Mouse (Mus musculus): ENCODE measurements at regions not wholly inside any gene's neighbourhood (a gene's known extent, or its start where the extent isn't known, plus 50 kb on each side); places are given as distances from the start of the nearest gene placed in this dataset.
"Not testable (repeated sequence)": the region's sequence is repeated elsewhere in the genome, so short reads cannot be mapped to it uniquely, and the experiment has no call there.

DNA sequence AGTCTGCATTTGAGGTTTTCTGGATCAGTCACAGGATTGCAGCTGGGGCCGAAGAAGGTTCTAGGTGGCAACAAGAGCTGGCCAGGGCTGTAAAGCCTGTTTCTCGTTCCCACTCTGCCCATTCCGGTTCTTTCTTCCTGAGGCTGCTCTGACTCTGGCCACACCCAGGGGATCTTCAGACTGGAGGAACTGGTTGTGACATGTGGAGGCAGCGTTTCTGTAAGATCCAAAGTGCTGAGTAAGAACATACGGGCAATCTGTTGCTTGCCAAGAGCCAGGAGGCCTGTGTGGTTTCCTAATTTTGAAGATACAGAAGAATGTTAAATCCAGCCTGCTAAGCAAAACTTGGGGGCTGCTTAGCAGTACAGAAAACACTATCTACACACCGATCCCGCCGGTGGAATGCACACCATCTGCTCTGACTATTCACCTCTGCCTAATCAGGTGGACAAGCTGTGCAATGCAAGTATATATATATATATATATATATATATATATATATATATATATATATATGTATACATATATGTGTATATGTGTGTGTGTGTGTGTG lies 99.3 kb upstream of the Bmp2k start:
- peak; percentile 18 for DNase-seq

DNA sequence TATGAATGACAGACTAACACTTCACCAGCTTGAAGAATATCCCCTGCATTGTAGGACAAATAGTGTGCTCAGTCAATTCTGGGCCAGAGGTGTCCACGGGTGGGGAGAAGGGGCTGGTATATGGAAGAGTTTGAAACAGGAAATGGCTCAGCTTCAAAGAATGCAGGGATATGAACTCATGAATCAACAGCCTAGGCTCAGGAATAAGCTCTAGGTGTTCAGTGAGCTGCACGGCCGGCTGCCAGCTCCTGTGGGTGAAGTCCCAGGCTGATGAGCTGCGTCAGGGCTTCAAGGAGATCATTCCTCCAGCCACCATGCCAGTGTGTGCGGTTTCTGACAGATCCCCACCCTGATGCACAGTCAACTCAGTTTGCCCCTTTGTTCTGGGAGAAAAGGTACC lies 98.8 kb upstream of the Bmp2k start:
- DNase-seq: no peak

DNA sequence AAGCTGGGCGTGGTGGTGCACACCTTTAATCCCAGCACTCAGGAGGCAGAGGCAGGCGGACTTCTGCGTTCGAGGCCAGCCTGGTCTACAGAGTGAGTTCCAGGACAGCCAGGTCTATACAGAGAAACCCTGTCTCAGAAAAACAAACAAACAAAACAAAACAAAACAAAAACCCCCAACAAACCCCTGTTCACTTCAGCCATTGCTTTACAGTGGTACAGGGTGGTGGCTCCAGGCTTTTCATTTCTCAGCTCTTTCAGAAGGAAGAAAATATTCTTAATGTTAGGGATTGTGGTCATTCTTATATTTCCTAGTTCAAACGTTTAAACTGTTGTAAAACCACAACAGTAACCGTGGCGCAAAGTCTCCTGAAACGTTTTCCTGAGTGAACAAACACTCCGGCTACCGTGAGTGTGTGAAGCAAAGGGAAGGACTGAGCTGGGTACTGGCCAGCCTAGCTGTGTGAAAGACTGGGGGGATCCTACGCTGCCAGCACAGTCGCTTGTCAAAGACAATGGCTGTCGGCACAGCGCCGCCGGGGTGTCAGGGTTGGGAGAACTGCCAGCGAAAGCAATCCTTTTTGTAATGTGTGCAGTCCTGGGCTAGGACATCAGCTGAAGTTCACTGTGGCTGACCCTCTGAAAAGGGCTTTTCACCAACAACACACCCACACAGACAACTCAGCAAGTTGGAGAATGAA lies 91.8 kb upstream of the Bmp2k start:
- DNase-seq: peak; percentile 30

DNA sequence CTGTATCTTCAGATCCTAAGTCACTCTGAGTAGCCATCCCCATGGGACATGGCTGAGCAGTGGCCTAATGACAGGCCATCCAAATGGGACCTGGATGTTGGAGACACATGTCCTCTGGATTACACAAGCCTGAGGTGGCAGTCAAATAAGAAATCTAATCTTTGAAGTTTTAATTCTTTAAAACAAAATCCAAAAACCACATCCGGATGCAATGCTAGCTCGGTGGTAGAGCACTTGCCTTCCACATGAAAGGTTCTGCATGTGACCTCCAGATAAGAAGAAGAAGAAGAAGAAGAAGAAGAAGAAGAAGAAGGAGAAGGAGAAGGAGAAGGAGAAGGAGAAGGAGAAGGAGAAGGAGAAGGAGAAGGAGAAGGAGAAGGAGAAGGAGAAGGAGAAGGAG lies 89.1 kb upstream of the Bmp2k start:
- DNase-seq: not testable (repeated sequence)

DNA sequence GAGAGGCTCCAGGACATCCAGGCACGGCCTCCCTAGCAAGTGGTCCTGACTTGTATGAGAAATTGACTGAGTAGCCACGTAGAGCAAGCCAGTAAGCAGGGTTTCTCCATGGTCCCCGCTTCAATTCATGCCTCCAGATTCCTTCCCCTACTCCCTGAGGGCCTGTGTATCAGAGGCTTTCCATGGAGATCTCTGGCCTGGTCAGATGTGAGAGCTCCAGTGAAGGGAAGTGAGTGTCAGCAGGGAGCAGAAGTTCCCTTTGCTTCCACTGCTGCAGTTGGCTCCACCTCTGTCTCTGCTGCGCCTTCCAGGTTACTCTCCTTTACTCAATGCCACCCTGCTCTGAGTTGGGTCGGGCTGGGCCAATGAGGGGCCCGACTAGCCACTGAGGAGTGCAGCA lies 88.3 kb upstream of the Bmp2k start:
- DNase-seq: no peak

DNA sequence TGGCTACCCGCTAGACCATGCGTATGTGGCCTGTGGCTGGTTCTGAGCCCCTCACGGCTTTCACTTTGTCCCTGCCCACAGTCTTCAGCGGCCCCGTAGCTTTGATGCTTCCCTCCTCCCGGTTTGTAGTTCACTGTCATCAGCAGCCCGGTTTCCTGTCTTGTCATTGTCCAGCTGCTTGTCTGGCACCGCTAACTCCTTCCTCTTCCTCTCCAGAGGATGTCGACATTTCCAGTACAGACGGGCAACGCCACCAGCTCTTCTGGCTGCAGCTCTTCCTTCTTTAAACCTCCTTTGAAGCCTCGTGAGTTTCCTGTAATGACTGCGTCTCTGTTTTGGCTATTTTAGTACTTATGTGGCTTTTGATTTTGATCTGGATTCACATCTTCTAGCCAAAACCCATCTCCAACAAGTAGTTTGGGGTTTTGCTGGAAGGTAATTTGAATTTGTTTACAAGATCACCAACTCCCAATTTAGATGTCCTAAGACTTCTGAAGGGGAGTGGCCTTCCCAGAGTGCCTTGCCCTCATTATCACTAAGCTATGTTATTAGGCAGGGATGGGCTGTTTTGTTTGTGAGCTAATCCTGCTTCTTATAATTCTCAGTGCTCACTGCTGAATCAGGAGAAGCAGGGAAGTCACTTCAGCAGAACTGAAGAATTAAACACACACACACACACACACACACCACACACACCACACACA lies 85.8 kb upstream of the Bmp2k start:
- DNase-seq: peak; percentile 15

DNA sequence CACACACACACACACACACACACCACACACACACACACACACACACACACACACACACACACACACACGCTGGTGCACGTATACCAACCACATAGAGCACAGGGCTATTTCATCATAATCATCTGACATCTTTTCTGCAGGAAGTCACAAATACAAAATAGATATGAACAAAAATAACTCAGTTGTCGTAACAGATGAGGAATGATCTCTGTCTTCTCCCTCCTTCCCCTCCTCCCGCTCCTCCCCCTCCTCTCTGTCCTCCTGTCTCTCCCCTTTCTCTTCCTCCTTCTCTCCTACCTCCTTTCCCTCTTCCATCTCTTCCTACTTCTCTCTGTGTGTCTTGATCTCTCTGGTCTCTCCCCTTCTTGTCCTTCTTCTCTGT lies 85.2 kb upstream of the Bmp2k start:
- DNase-seq: no peak

DNA sequence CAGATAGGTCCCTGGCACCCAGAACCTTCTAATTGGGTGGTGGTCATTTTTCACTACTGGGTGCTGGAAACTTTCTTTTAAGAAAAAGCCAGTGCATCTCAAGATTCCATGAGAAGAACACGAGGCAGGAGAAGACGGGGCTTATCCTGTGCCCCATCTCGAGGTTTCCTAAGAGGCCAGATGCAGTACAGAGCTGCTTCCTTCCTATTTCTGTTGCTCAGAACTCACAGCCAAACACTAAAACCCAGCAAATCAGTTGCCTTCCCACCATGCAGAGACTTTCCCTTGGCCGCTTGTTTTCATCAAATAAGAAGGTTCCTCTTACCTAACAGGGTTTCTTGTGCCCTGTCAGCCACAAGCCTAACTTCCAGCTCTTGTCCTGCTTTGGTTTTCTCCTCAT lies 84.7 kb upstream of the Bmp2k start:
- DNase-seq: no peak

DNA sequence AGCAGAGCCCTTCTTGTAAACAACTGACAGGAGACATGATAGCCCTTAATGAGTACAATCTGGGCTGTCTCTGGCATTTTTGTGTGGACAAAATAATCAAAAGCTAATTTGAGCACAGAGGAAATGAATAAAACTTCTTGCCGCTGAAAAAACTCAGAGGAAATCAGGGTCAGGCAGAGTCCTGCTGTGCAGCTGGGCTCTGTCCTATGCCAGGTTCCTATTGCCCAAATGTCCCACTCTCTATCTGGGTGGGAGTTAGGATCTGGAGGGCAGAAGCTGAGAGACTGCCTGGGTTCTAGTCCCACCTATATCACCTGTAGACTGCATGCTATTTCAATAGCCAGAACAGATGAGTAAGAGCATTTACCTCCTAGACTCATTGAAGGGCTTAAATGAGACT lies 83.8 kb upstream of the Bmp2k start:
- no peak for DNase-seq

DNA sequence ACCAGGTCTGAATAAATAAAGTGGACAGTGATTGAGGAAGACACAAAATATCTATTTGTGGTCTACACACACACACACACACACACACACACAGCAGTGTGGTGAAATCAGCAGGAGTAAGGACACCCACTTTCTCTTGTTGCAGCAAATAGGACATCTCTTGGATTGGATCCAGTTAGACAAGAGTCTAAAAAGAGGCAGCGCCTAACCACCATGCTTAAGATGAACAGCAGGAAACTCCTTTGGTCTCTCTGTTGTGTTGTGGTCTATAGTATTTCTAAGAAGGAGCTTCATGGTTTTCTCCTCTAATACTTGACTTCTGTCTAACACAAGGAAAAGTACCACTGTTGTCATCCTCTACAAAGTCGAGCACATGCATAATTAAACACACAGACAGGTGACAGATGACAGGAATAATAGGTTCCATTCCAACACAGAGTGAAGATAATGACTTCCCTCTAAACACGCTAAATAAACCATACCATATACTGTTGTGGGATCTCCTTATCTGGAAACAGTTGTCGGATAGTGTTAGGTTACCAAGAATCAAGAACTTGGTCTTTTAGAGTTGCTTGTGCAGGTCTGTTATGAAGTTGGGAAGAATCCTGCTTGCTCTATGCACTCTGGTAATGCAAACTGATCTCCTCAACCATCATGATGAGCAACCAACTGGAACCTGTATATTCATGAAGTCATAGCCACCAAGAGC lies 82.6 kb upstream of the Bmp2k start:
- no peak for DNase-seq

DNA sequence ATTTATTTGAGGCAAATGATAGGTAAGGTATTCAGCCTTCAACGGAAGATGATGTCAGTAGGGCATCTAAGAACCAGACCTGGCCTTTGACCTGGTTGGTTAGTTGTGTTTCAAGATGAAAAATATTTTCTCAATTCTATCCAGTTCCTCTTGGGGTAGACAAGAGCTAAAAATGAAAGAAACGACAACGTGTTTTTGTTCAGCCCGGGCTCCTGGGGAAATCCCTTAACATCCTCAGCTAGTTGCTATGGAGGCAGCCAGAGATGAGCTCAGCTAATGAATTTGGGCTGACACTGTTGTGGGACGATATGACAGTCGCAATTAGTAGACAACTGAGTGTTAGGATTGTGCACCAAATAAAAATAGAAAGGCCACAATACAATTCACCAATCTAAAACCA lies 80.6 kb upstream of the Bmp2k start:
- no peak for DNase-seq

DNA sequence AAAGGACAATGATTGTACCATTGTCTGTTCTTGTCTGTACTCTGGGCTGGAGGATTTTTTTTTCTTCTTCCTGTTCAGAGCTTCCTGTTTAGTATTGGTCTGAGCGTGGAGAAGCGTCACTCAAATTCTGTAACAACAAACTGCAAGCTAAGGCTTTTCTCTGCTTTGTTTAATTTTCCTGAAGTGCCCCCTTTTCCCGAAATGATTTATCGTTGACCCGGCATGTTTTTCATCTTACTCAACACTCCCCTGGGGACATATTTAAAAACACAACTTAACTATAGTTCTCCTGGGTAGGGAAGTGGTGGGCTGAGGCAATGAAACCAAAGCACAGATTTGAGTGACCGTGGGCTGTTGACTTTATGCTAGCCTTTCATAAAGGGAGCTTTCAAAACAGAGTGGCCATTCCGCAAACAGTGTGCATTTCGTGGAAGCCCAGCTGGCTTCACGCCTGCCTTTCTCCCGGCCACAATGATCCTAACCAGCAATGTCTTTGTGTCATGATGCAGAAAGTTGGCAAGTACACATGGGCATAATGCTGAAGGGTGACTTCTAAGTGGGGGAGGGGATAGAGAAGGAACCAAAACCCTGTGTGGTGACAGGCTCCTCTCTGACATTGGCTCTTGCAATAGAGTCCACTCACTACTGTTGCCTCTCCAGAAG lies 79.8 kb upstream of the Bmp2k start:
- DNase-seq: peak; percentile 44

DNA sequence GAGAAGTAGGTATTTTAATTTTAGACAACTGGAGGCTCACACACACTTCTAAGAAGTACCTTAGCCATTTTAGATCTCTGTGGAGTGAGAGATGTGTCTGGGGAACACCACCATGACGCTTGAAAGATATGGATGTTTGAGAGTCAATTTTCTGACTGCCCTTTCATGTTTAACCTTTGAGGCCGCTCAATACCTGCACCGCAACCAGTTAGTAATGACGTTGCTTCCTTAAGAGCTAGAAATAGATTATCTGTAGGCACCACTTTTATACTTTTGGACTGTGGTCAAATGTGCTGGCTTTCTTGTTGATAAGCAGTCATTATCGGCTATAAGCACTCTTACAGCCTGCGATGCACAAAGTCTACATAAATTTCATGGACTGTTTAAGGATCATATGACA lies 78.3 kb upstream of the Bmp2k start:
- no peak for DNase-seq

DNA sequence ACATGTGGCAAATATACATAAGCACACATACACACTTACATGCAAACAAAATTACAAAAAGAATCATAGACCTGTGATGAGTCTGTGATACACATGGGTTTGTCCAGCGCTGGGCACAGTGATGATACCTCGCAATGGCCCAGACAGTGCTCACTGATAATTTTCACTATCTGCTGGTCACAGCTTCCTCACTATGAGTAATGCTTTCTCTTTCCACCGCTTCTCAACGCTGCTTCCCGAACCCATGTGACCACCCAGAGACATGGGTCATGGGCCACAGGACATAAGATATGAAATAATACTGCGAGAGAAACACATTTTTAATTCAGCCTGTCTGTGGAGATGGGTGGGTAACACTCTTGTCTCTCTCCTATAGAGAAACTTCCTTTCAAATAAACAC lies 76.5 kb upstream of the Bmp2k start:
- no peak for DNase-seq

DNA sequence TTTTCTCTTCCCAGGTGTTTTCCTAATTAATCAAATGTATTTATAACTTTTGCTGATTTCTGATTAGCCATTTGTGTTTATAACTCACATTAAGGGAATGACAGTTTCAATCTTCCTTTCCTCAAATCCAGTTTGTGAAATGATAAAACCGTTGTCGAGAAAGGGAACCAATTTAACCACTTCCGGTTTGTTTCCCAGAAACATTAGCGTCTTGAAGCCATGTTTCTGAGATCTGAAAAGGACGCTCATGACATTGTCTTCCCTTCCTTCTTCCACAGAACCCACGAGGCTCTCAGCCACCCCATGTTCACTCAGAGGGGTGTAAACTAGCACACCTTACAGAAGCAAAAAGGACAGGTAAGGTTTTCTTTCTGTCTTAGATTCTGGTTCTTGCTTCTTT lies 76.0 kb upstream of the Bmp2k start:
- no peak for DNase-seq

DNA sequence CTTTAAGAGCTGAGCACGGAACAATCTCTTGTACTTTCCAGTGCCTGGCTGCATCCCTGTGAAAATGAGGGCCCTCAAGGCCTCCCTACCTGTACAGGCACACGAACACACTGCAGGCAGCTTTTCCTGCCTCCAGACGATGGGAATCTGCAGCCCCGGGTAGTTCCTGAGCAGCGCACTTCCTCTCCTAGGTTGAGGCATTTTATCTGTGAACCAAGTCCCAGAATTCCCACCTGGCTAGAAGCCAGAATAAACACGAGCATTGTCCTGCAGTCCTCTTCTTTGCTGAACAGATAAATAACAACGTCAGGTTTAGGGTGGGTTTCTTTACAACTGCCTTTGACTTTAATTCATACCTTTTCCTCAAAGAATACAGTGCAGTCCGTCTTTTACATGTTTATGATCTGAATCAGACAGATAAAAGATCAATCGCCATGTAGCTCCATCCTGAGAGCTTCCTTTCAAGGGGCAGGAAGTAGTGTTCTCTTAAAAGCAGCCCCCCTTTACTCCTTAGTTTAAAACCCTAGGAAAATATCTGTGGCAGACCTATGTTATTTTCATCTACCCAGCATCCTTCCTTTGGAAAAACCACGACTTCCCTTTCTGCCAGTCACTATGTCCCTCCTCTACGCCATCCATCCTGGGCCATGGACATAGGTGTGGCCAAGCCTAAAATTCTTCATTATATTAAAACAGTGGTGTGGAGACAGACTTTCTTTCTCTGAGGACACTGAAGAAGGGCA lies 75.3 kb upstream of the Bmp2k start:
- no peak for DNase-seq

DNA sequence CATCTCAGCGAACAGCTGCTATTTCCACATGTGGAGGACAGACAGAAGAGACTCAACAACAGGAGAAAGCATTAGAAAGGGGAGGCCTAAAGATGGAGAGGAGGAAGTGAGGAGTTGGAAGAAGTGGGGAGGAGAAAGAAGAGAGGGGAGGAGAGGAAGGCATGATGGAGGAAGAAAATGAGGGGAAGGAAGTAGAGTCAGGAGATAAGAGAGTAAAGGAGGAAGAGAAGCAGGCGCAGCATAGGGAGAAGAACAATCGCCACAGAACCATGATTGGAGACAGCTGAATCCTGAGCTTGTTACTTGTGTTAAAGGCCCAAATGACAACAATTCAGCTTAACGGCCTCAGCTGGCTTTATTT lies 74.8 kb upstream of the Bmp2k start:
- DNase-seq: no peak

DNA sequence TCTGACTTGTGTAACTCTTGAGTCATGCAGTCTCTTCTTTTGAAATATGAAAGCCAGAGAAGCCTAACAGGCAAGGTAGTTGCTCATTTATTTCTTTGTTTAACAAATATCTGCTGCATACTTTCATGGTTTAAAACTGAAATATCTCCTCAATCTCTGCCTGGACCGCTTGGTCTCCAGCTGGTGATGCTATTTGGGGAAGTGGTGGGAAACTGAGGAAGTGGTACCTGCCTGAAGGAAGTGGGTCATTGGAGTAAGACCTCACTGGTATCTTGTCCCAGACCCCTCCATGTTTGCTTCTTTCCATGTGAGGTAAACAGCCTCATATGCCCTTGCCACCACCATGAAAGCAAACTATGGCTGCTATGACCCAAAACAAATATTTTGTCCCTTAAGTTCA lies 74.0 kb upstream of the Bmp2k start:
- DNase-seq: no peak

DNA sequence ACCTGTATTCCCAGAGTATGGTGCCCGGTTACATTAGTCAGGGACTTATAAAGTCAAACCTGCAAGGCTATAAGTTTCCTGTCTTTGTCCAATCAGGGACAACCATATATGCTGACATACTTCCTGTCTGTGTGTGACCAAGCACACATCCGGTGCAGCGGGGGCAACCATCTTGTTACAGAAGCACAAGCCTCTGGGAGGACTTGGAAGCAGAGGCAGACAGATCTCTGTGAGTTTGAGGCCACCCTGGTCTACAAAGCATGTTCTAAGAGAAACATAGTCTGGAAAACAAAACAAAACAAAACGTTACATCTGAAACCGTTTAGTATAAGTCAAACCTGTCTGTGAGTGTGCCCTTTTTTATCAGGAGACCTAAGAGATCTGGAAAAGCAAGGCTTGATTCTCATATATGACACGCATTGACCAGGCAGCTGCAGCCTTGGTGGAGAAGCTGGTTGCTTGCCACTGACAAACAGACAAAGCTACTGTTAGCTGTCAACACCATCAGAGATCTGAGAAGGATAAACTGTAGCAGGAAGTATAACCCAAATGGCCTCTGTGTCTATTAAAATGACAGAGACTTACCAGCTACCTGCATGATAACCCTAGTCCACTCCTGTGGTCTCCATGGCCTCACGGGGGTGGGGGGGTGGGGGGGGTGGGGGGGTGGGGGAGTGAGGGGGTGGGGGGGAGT lies 72.6 kb upstream of the Bmp2k start:
- DNase-seq: no peak

DNA sequence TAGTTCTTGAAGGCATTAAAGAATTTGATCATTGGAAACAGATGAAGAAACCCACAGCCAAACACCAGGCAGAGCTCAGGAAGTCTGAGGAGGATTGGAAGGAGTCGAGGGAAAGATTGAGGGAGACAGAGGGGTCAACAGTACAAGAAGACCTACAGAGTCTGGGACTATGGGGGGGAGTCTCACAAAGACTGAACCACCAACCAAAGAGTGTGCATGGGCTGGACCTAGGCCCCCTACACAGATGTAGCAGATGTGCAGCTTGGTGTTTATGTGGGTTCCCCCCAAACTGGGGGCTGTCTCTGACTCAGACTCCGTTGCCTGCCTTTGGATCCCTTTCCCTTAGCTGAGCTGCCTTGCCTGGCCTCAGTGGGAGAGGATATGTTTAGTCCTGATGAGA lies 71.5 kb upstream of the Bmp2k start:
- no peak for DNase-seq

DNA sequence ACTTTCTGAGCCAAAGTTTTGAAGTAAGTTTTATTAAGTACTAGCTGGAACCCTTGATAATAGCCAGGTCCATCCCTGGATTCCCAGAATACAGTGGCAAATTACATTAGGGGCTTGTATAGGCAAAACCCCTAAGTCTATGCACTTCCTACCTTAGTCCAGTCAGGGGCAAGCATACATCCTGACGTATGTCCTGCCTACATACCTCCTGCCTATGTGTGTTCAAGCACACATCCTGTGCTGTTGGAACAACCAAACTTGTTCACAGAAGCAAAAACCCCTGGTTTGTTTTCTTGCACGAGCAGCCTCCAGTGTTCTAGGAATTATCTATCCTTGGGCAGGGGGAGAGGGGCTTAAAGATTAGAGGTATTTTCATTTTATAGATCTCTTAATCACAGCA lies 66.4 kb upstream of the Bmp2k start:
- DNase-seq: no peak

DNA sequence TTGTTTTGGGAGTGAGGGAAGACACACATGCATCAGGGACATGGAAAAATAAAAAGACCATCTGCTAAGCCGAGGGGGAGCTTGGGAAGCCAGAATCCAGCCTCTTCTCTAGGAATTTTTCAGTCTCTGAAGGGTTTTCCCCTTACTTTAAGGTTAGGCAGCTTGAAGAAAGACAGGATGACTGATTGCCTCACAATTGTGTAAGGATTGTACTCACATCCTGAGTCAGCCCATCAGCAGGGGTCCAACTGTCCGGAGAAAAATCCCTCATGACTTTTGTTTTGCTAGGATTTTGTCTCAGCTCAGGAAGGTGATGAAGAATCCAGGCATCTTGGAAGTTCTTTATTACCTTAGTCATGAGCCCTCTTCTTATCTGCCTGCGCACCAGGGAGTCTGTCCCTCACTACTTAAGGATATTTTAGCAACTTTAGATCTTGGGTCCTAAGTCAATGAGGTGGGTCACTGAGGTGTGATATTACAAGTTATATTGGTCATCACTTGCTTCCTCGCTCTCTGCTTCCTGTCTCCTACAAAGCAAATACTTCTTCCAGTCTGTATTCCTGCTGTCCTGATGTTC lies 65.8 kb upstream of the Bmp2k start:
- no peak for DNase-seq

Measured in right cerebral cortex, adult 18-20 months (tissue).